Mouse (Mus musculus) c-Kit-negative CD71-positive TER-119-positive erythroid progenitor cells, embryonic 14.5 days (primary cell): Measurements from ENCODE around the gene Kri1.
"Not testable (repeated sequence)": the region's sequence is repeated elsewhere in the genome, so short reads cannot be mapped to it uniquely, and the experiment has no call there.

Source experiments
- DNase-seq: peaks from one replicate; pipeline ENCODE4 v3.0.0-alpha.2; 2013; ENCODE audit warnings: low read depth, low spot score

Gene Kri1

GRCm38 (mm10) chr9:21287571-21288402 is at the start of gene Kri1:
Kri1 (minus strand) TSS chr9:21287969.
- peak; percentile 99 for DNase-seq

GRCm38 (mm10) chr9:21336491-21336890 is 48.7 kb upstream of the Kri1 start:
- DNase-seq, result no peak

- DNase-seq, result no peak
These were observed 47.6 kb upstream of the Kri1 start for GRCm38 (mm10) chr9:21335391-21335790.

- DNase-seq, result no peak
These were observed 47.0 kb upstream of the Kri1 start for GRCm38 (mm10) chr9:21334747-21335146.

DNA sequence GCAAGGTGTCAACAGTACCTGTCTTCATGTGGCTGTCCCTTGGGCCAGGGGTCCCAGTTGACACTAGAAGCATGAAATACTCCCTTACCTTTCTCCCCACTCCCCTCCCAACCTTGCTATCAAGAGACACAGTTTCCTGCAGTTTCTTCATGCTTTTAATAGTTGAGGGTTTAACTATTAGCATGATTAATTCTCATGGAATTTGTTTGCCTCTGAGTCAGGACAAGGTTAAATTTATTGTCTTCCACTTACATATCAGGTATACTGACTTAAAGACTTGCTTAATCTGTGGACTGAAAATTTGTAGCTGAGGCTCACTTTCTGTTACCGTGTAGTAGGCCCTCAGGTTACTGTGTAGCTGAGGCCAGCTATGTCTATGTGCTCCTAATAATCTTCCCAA is 45.8 kb upstream of the Kri1 start:
- DNase-seq, result no peak

DNA sequence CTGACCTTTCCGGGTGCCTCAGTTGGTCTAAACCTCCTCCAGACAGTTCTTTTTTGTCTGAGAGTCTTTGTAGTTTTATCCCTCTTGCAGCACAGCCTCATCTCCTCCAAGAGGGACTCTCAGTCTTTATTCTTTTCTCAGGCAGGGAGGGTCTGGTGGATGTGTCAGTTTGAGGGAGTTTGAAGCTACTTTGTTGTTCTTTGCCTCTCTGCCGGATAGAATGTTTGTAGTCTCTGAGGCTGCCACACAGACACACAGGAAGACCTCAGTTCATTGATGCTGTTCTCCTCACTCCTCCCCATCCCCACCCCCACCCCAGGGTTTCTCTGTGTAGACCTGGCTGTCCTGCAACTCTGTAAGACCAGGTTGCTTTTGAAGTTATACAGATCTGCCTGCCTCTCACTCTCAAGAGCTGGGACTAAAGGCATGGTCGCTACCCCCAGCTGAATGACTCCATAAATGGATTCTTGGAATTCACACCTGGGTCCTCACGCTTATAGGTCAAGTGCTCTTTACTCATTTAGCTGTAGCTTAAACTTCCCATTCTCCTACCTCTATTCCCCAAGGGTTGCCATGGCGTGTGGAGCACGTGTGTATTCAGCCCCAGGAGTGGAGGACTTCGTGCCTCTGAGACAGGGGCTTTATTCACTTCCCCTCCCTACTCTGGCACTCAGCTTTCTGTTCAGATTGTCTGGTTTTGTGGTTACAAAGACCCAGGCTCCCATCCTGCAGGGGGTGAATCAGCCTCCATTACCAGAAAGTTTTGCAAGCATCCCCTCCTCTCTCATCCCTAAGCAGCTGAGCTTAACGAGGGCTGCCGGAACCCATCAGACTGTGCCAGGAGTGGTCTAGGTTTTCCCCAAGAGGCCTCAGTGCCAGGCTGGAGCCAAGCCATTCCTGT is 44.6 kb upstream of the Kri1 start:
- DNase-seq, result no peak

GRCm38 (mm10) chr9:21331365-21332140 is 43.8 kb upstream of the Kri1 start:
- no peak for DNase-seq

DNA sequence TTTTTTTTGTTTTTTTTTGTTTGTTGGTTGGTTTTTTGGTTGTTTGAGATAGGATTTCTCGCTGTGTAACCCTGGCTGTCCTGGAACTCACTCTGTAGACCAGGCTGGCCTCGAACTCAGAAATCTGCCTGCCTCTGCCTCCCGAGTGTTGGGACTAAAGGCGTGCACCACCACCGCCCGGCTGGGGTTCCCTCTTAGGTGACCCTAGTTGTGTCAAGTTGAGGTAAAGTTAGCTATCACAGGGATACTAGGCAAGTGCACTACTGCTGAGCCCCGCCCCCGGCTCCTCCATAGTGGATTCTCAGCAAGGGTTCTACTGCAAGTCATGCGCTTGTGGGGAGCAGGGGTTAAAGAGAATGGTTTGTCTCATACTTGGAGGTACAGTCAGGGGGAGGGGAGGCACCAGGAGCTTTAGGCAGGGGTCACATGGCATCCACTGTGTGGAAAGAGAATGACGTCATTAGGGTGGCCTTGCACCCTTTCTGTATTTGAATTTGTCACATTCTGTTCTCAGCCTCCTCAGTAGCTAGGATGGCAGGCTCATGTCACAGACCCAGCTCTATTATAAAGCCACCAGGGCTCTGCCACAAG is 42.0 kb upstream of the Kri1 start:
- no peak for DNase-seq

- no peak for DNase-seq
These were observed 41.3 kb upstream of the Kri1 start for GRCm38 (mm10) chr9:21329041-21329440.

DNA sequence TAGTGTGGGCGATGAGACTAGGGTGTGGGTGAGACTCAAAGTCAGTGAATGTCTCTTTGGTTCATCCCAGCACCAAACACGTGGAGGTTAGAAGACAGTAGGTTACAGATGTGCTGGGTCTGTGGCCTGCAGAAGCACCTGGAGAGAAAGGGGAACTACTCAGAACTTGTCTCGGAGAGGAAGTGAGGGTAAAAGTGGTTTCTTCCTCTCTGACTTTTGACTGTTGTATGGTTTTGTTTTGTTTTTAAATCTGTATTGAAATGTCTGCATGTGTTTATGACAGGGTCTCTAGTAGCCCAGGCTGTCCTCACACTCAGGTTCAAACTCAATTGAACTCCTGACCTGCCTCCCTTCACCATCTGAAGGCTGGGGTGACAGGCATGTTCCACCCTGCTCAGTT is 40.3 kb upstream of the Kri1 start:
- DNase-seq, result no peak

GRCm38 (mm10) chr9:21327569-21327968 is 39.8 kb upstream of the Kri1 start:
- no peak for DNase-seq

DNA sequence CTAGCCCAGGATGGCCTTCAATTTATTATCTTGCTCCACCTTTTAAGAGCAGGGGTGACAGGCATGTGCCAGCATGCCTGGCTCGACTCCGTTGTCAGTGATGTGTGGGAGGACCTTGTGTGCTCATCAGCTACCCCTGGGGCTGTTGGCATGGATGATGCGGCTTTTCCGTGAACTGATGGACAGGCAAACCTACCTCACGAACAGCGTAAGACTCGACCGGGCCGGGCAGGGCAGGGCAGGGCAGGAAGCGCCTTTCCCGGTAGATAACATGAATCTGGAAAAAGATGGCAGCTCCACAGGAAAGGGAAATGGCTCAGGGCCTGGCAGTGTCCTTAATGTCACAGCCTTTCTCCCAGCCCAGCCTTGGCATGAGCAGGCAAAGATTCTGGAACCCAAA is 36.5 kb upstream of the Kri1 start:
- DNase-seq, result no peak

DNA sequence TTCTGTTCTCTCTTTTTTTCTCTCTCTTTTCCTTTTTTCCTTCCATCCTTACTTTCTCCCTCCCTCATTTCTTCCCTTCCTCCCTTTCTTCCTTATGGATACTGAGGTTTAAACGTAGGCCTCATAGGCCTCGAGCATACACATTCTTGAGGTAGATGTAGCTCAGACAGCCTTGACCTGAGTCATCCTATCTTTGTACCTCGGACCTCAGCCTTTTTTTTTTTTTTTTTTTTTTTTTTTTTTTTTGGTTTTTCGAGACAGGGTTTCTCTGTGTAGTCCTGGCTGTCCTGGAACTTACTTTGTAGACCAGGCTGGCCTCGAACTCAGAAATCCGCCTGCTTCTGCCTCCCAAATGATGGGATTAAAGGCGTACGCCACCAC is 35.1 kb upstream of the Kri1 start:
- not testable (repeated sequence) for DNase-seq

DNA sequence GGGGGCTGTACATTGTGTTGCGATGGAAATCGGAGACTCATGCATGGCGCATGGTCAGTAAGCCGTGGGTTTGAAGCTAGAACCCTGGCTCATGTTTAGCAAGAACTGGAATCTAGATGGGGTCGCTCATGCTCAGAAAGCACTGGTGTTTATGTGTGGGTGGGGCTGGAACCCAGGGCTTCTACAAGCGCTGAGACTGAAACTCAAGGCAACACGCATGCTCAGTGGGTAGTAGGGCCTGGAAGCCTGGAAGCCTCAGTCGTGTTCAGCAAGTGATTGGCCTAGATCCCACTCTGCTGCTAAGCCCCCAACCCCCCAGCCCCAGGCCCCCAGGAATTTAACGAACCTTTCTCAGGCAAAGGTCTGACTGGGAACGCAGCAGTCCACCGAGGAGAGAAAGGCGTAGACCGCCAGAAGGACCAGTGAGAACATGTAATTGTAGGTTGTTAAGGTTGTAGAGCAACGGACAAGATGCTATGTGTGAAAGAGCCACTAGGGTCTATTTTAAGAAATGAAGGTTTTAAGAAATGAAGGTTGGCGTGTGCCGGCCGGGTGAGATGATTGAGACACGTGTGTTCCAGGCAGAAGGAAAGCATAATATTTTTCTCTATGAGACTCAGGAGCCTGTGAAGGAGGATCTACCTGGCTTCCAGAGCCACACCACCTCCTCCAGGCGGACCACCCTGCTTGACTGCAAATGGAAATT is 34.6 kb upstream of the Kri1 start:
- no peak for DNase-seq

DNA sequence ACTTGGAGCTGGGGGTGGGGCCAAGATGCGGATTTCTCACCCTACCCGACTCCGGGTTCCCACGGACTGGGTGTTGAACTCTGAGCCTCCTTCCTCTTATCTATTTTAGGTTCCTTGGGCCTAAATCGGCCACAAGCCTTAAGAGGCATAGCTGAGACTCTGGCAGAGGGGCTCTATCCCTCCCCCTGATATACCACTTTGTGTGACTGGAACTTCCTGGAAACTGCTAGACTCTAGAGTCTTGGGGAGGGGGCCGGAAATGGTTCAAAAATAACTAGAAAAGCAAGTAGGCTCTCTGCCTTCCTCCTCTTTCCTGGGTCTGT is 33.7 kb upstream of the Kri1 start:
- peak; percentile 30 for DNase-seq

GRCm38 (mm10) chr9:21320619-21321512 is 33.1 kb upstream of the Kri1 start, which contains the start of gene Slc44a2:
Slc44a2 (plus strand) TSS chr9:21320698.
- peak; percentile 73 for DNase-seq

- DNase-seq, result no peak
These were observed 32.5 kb upstream of the Kri1 start for GRCm38 (mm10) chr9:21320280-21320618.

DNA sequence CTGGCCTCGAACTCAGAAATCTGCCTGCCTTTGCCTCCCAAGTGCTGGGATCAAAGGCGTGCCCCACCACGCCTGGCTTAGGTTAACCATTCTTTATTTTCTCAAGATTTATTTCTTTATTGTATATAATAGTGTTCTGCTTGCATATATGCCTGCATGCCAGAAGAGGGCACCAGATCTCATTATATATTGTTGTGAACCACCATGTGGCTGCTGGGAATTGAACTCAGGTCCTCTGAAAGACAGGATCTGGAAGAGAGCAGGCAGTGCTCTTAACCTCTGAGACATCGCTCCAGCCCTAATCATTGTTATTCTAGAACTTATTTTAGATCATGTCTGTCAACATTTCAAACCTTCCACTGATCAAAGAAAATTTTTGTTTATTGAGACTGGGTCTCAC is 31.7 kb upstream of the Kri1 start:
- no peak for DNase-seq

- DNase-seq, result no peak
These were observed 31.0 kb upstream of the Kri1 start for GRCm38 (mm10) chr9:21318792-21319191.

GRCm38 (mm10) chr9:21316696-21317095 is 28.9 kb upstream of the Kri1 start:
- DNase-seq, result no peak
